Mouse (Mus musculus): ENCODE results near the gene Olfr373. TPM values are rescaled to one million over a fixed set of nuclear protein-coding genes. Genes with fewer than 3 reads are reported as not detected.

The Olfr373 gene
- polyA plus RNA-seq, 1 experiment from 2014 or later: not detected

DNA sequence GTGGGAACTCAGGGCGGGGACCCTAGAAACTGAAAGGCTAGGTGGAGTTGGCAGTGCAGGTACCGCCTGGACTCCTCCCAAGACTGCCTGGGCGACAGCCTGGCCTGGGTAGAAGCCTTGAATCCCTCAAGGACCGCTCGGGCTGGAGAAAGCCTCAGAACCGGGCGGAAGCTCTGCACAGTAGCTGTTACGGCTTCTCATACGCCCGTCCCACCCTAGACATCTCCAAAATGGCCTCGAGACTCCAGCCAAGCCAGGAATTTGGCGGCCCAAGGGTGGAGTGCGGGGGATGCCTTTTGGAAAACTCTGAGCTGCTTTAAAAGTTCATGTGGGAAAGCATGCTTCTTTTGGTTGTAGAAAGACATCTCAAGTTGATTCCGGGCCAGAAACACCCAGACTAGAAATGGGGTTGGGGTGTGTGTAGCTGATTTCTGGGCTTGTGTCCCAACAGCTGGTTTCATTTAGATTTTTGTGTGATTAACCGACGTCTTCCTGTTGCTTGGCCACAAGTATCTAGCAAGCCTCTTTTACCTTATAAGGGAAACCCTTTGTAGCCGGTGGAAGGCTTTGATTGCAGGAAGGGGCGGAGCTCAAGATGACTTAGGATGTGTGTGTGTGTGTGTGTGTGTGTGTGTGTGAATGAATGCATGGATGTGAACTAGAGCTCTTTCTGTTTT lies 53.5 kb downstream of the Olfr373 start:
- 1% methylated on average over 18 of the region's 18 CpGs for WGBS
- Histone ChIP-seq H3K9ac (ENCODE audit: low read length) (peak overlapping the region; percentile 97), H3K36me3 (ENCODE audit: control insufficient read depth, insufficient read depth, low read length) (peaks cover 28% of the 10 kb centered on the region), H3K27me3 (replicated peaks; ENCODE audit: control insufficient read depth, insufficient read depth, low read length) (no peaks in the 10 kb centered on the region), H3K4me1 (ENCODE audit: control insufficient read depth, insufficient read depth, low read length) (peaks cover 11% of the 10 kb centered on the region), H3K4me3 (ENCODE audit: low read depth, low read length) (peak overlapping the region; percentile 78), H3K27ac (ENCODE audit: low read depth, low read length) (peak overlapping the region; percentile 92), H3K4me2 (ENCODE audit: low read length) (peak overlapping the region; percentile 92), H3K9me3 (replicated peaks; ENCODE audit: control insufficient read depth, low read length) (no peaks in the 10 kb centered on the region)
- peak; percentile 83 for DNase-seq (ENCODE audit: low spot score)
- peak; percentile 21 for ATAC-seq

DNA sequence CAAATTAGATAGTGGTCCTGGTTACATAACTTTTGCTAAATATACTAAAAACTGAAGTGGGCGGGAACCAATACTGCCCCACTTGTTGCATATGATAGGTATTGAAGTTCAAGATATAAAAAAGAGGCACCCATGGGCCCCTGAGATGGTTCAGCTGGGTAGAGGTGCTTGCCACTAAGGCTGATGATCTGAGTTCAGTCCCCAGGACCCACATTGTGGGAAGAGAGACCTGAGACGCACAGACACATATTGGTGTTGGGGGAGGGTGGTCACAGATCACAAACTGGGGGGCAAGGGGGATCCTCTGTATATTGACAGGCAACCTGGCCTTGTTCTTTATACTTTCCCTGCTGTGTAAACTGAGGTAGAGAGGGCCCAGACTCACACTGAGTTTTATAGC lies 54.5 kb downstream of the Olfr373 start:
- Histone ChIP-seq H3K4me2 (ENCODE audit: low read length) (peak overlapping the region; percentile 92; the same call in 1 of the 2 replicates), H3K4me3 (ENCODE audit: low read depth, low read length) (no peak overlapping the region)

DNA sequence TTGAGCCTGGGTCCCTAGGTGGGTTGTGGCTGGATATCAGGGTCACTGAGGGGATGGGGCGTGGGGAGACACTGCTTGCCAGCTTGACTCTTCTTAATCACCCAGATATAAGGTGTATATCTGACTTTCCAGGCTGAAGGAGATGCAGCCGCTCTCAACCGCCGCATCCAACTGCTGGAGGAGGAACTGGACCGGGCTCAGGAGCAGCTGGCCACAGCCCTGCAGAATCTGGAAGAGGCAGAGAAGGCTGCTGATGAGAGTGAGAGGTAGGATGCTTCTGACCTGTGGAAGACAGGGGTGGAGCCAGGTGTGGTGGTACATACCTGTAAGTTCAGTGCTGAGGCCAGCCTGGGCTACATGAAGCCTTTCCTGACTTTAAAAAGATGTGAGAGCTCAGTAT lies 55.5 kb downstream of the Olfr373 start:
- WGBS: 94% methylated on average over 5 of the region's 5 CpGs
- H3K4me1 ChIP-seq (ENCODE audit: control insufficient read depth, insufficient read depth, low read length): peaks cover 11% of the 10 kb centered on the region

More for the DNA sequence above, 54.5 kb downstream of the Olfr373 start:
- ATAC-seq (no peak), DNase-seq (ENCODE audit: low spot score) (no peak)
- Histone ChIP-seq H3K9ac (ENCODE audit: low read length) (no peak overlapping the region), H3K36me3 (ENCODE audit: control insufficient read depth, insufficient read depth, low read length) (peaks cover 38% of the 10 kb centered on the region), H3K27me3 (replicated peaks; ENCODE audit: control insufficient read depth, insufficient read depth, low read length) (no peaks in the 10 kb centered on the region), H3K27ac (ENCODE audit: low read depth, low read length) (no peak overlapping the region), H3K4me1 (ENCODE audit: control insufficient read depth, insufficient read depth, low read length) (peaks cover 11% of the 10 kb centered on the region), H3K9me3 (replicated peaks; ENCODE audit: control insufficient read depth, low read length) (no peaks in the 10 kb centered on the region)
- 86% methylated on average over 2 of the region's 2 CpGs for WGBS

DNA sequence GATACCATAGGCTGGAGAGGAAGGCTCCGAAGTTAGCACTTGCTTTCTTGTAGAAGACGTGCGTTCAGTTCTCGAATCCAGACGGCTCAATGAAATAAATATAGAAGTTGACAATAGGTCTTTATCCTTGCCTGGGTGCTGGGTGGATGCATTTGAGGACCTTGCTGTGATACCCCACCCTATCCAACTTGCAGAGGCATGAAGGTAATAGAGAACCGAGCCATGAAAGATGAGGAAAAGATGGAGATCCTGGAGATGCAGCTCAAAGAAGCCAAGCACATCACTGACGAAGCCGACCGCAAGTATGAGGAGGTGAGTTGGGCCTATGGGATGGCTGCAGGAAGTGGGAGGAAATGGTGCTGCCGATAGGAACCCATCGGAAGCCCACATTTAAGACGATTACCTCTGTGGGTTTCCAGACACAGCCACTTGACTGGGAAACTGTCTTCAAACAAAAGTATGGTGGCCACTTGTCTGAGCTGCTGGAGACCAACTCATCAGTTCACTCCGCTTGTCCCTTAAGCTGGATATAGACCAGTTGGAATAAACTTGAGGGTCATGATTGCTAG lies 60.4 kb downstream of the Olfr373 start:
- H3K36me3 ChIP-seq (ENCODE audit: control insufficient read depth, insufficient read depth, low read length): peaks cover 88% of the 10 kb centered on the region

More for the DNA sequence above, 55.5 kb downstream of the Olfr373 start:
- peaks cover 48% of the 10 kb centered on the region for H3K36me3 ChIP-seq (ENCODE audit: control insufficient read depth, insufficient read depth, low read length)
- no peak overlapping the region for H3K27ac ChIP-seq (ENCODE audit: low read depth, low read length)
- no peak overlapping the region for H3K4me3 ChIP-seq (ENCODE audit: low read depth, low read length)
- no peak for DNase-seq (ENCODE audit: low spot score)
- no peak overlapping the region for H3K4me2 ChIP-seq (ENCODE audit: low read length)
- no peak overlapping the region for H3K9ac ChIP-seq (ENCODE audit: low read length)
- no peak for ATAC-seq
- H3K9me3 ChIP-seq (replicated peaks; ENCODE audit: control insufficient read depth, low read length): no peaks in the 10 kb centered on the region
- no peaks in the 10 kb centered on the region for H3K27me3 ChIP-seq (replicated peaks; ENCODE audit: control insufficient read depth, insufficient read depth, low read length)

DNA sequence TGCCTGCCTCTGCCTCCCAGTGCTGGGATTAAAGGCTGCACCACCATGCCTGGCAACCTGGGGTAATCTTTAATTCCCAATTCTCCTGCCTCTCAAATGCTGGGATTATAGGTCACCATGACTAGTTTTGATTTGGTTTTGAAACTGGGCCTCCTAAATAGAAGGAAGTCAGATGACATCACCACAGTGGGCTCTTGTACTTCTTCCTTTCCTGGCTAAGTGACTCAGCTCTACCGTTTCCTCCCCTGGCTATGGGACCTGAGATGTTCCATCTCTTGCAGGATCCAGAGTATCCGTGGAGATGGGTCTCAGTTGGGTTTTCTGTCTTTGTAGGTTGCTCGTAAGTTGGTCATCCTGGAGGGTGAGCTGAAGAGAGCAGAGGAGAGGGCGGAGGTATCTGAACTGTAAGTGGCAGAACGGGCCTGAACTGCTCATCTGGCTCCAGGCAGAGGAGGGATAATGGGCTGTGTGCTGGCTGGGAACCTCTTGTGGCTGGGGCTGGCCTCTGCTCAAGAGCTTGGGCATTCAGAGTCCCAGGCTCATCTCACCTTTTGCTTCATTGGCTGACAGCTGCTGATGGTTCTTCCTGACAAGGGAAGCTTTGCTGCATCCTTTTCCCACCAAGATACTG lies 61.5 kb downstream of the Olfr373 start:
- Histone ChIP-seq H3K27me3 (replicated peaks; ENCODE audit: control insufficient read depth, insufficient read depth, low read length) (no peaks in the 10 kb centered on the region), H3K36me3 (ENCODE audit: control insufficient read depth, insufficient read depth, low read length) (peaks cover 87% of the 10 kb centered on the region), H3K9me3 (replicated peaks; ENCODE audit: control insufficient read depth, low read length) (no peaks in the 10 kb centered on the region), H3K9ac (ENCODE audit: low read length) (no peak overlapping the region), H3K27ac (ENCODE audit: low read depth, low read length) (no peak overlapping the region), H3K4me2 (ENCODE audit: low read length) (no peak overlapping the region), H3K4me1 (ENCODE audit: control insufficient read depth, insufficient read depth, low read length) (no peaks in the 10 kb centered on the region), H3K4me3 (ENCODE audit: low read depth, low read length) (no peak overlapping the region)
- no peak for DNase-seq (ENCODE audit: low spot score)
- WGBS: 92% methylated on average over 5 of the region's 5 CpGs
- ATAC-seq: no peak

More for the DNA sequence above, 60.4 kb downstream of the Olfr373 start:
- Histone ChIP-seq H3K4me3 (ENCODE audit: low read depth, low read length) (no peak overlapping the region), H3K4me1 (ENCODE audit: control insufficient read depth, insufficient read depth, low read length) (no peaks in the 10 kb centered on the region), H3K4me2 (ENCODE audit: low read length) (no peak overlapping the region), H3K9me3 (replicated peaks; ENCODE audit: control insufficient read depth, low read length) (no peaks in the 10 kb centered on the region), H3K9ac (ENCODE audit: low read length) (no peak overlapping the region), H3K27ac (ENCODE audit: low read depth, low read length) (no peak overlapping the region), H3K27me3 (replicated peaks; ENCODE audit: control insufficient read depth, insufficient read depth, low read length) (no peaks in the 10 kb centered on the region)
- no peak for DNase-seq (ENCODE audit: low spot score)
- WGBS: 95% methylated on average over 13 of the region's 13 CpGs
- ATAC-seq: no peak

DNA sequence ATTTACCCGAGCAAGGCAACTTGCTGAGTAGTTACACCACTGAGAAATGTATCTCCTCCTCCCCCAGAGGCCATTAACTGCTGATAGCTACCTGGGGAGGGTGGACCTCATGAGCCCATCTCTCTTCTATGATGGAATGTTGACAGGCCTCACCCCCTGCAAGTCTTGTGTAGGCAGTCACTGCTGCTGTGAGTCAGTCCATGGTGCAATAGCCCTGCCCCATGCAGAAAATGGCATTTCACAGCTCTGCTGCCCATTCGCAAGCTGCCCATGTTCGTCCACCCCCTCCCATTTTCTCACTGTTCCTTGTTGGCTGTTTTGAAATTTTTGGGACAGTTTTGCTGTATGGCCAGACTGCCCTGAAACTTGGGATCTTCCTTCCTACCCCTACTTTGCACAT lies 62.5 kb downstream of the Olfr373 start:
- 93% methylated on average over 3 of the region's 3 CpGs for WGBS
- no peak for DNase-seq (ENCODE audit: low spot score)
- H3K36me3 ChIP-seq (ENCODE audit: control insufficient read depth, insufficient read depth, low read length): peaks cover 88% of the 10 kb centered on the region

DNA sequence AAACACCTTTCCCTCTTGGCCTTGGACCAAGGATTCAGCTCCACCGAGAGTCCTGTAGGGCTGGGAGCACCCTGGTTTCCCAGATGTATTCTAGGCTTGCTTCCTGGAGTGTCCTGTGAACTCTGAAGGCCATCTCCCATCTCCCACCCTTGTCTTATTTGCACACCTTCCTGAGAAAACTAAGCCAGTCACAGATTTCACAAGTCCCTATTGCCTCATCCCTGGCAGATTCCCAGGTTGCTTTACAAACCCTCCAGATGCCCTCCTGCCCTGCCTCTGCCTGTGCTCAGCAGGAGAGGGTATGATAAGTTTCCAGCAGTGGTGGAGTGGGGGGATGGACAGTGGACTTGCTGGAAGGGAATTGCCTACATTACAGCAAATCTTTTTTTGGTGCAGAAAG lies 63.1 kb downstream of the Olfr373 start:
- Histone ChIP-seq H3K27me3 (replicated peaks; ENCODE audit: control insufficient read depth, insufficient read depth, low read length) (no peaks in the 10 kb centered on the region), H3K4me1 (ENCODE audit: control insufficient read depth, insufficient read depth, low read length) (no peaks in the 10 kb centered on the region), H3K27ac (ENCODE audit: low read depth, low read length) (no peak overlapping the region), H3K4me2 (ENCODE audit: low read length) (no peak overlapping the region), H3K36me3 (ENCODE audit: control insufficient read depth, insufficient read depth, low read length) (peaks cover 87% of the 10 kb centered on the region), H3K9ac (ENCODE audit: low read length) (no peak overlapping the region), H3K9me3 (replicated peaks; ENCODE audit: control insufficient read depth, low read length) (no peaks in the 10 kb centered on the region), H3K4me3 (ENCODE audit: low read depth, low read length) (no peak overlapping the region)
- ATAC-seq (no peak), DNase-seq (ENCODE audit: low spot score) (no peak)
- 79% methylated on average over 1 of the region's 1 CpGs for WGBS

More for the DNA sequence above, 62.5 kb downstream of the Olfr373 start:
- Histone ChIP-seq H3K4me1 (ENCODE audit: control insufficient read depth, insufficient read depth, low read length) (no peaks in the 10 kb centered on the region), H3K27me3 (replicated peaks; ENCODE audit: control insufficient read depth, insufficient read depth, low read length) (no peaks in the 10 kb centered on the region), H3K4me2 (ENCODE audit: low read length) (no peak overlapping the region), H3K9ac (ENCODE audit: low read length) (no peak overlapping the region), H3K4me3 (ENCODE audit: low read depth, low read length) (no peak overlapping the region), H3K27ac (ENCODE audit: low read depth, low read length) (no peak overlapping the region), H3K9me3 (replicated peaks; ENCODE audit: control insufficient read depth, low read length) (no peaks in the 10 kb centered on the region)
- ATAC-seq: no peak

DNA sequence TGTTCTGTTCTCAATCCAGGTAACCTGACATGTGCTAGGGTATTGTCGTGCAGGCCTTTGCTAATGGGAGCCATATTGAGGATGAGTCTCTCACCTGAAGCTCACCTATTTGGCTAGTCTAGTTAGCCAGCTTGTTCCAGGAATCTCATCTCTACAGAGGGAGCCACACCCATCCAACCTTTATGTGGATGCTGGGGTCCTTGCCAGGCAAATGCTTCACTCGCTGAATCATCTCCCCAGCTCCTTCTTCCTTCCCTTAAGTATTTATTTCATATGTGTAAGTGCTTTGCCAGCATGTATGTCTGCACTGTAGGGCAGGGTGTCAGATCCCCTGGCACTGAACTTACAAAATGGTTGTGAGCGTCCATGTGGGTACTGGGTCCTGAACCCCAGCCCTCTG lies 63.6 kb downstream of the Olfr373 start:
- no peaks in the 10 kb centered on the region for H3K4me1 ChIP-seq (ENCODE audit: control insufficient read depth, insufficient read depth, low read length)
- H3K9ac ChIP-seq (ENCODE audit: low read length): no peak overlapping the region
- H3K27me3 ChIP-seq (replicated peaks; ENCODE audit: control insufficient read depth, insufficient read depth, low read length): no peaks in the 10 kb centered on the region
- H3K36me3 ChIP-seq (ENCODE audit: control insufficient read depth, insufficient read depth, low read length): peaks cover 87% of the 10 kb centered on the region
- ATAC-seq: no peak
- no peak overlapping the region for H3K4me2 ChIP-seq (ENCODE audit: low read length)
- WGBS: 99% methylated on average over 3 of the region's 3 CpGs
- DNase-seq (ENCODE audit: low spot score): no peak
- no peaks in the 10 kb centered on the region for H3K9me3 ChIP-seq (replicated peaks; ENCODE audit: control insufficient read depth, low read length)
- H3K27ac ChIP-seq (ENCODE audit: low read depth, low read length): no peak overlapping the region
- no peak overlapping the region for H3K4me3 ChIP-seq (ENCODE audit: low read depth, low read length)

DNA sequence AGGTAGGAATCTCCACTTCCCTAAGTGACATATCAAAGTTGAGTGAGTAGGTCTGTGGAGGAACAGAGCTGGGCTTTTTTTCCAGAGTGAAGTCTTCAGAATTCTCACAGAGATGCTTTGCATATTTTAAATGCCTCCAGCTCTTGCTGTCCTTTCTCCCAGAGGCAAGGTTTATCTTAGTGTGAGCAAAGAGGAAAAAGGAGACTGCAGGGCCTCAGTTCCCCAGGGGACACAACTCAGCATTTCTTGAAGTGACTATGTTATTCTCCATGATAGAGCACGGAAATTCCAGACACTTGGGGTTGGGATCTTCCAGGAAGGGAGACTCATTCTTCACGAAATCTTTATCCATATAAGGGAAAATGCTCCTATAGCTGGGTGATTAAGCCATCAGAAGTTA lies 64.3 kb downstream of the Olfr373 start:
- Histone ChIP-seq H3K9me3 (replicated peaks; ENCODE audit: control insufficient read depth, low read length) (no peaks in the 10 kb centered on the region), H3K27me3 (replicated peaks; ENCODE audit: control insufficient read depth, insufficient read depth, low read length) (no peaks in the 10 kb centered on the region), H3K4me1 (ENCODE audit: control insufficient read depth, insufficient read depth, low read length) (no peaks in the 10 kb centered on the region), H3K4me3 (ENCODE audit: low read depth, low read length) (no peak overlapping the region), H3K36me3 (ENCODE audit: control insufficient read depth, insufficient read depth, low read length) (peaks cover 87% of the 10 kb centered on the region), H3K9ac (ENCODE audit: low read length) (no peak overlapping the region), H3K4me2 (ENCODE audit: low read length) (no peak overlapping the region), H3K27ac (ENCODE audit: low read depth, low read length) (no peak overlapping the region)
- WGBS: 89% methylated on average over 2 of the region's 2 CpGs
- DNase-seq (ENCODE audit: low spot score): no peak
- ATAC-seq: no peak

Data from forebrain, embryonic 14.5 days (tissue).